Mouse (Mus musculus) layer of hippocampus, adult 11-12 months (tissue): ENCODE measurements around the gene D3Ertd254e.
"Not testable (repeated sequence)": the region's sequence is repeated elsewhere in the genome, so short reads cannot be mapped to it uniquely, and the experiment has no call there.

ENCODE experiments used
- DNase-seq: peaks from one replicate; pipeline ENCODE4 v3.0.0; 2022; ENCODE audit warnings: low spot score

D3Ertd254e gene

DNA sequence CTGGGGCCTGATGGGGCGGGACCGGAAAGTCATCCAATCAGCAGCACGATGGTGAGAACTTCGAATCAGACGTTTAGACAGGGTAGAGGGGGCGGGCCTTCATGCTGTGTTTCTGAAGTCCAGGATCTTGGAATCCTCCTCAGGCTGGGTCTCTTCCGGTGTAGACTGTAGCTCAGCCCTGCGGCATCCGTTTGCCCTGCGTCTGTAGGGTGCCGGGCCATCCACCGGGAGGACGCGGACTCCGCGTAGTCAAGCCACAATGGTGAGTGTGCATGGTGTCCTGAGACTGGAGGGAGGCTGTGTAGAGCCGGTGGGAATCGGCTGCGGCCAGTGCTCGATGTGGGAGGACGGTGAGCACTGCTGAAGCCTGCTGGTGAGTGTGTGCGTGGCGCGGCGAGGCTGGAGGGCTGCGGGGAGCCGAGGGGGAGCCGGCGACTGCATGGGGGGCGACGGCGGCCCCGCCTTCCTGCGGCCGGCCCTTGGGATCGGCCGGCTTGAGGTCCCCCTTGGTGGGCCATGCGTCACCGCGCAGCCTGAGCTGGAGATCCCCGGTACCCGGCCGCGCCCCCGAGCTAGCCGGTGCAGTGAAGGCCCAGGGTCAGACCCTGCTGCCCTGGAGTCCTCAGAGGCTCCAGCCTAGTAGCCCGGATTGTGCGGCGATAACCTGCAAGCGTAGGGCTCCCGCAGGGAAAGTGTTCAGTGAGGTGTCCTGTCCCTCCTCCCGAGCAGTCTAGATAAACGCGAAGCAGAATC is at the start of gene D3Ertd254e:
D3Ertd254e (plus strand) TSS at position 84 of the 753 bp plus-strand sequence.
- DNase-seq, result peak; percentile 93

DNA sequence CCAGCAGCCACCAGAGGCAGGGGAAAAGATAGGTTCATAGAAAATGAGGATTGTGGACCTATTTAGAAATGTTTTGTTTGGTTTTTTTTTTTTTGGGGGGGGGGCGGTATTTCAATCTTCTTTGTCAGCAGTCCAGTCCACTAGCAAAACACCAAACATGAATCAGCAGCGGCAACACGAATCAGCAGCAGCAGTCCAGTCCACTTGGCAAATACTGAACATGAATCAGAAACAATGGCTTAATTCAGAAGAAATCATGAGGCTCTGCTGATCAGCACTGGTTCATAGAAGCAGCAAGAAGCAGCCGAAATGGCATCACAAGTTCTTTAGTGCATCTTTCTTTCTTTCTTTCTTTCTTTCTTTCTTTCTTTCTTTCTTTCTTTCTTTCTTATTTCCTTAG is 34.7 kb upstream of the D3Ertd254e start:
- DNase-seq, result no peak

- no peak for DNase-seq
Measured at GRCm38 (mm10) chr3:36119684-36120548, 30.9 kb upstream of the D3Ertd254e start.

- DNase-seq, result not testable (repeated sequence)
Measured at GRCm38 (mm10) chr3:36126176-36126575, 24.6 kb upstream of the D3Ertd254e start.

GRCm38 (mm10) chr3:36136152-36136551 is 14.7 kb upstream of the D3Ertd254e start:
- no peak for DNase-seq

- DNase-seq, result peak; percentile 19
Measured at GRCm38 (mm10) chr3:36137560-36137959, 13.3 kb upstream of the D3Ertd254e start.

DNA sequence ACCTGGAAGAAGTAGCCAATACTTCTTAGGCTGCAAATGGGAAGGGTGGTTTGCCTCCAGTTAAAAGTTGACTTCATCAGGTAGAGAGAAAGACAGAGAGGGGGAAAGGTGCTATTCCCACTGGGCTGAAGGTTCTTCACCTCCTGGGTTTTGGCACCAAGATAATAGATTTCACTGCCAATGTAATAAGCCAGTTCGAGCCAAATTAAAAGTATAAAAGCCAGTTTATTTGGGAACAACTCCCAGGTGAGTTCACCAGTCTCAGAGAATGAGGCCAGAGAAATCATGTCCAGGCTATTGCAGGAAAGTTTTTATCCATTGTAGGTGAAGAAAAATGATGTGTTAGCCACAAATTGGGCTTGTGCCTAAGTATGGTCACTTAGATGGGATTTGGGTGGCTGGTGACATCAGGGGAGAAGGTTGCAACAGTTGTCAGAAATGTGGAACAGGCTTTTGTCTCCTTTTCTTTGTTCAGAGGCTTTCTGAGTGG is 12.6 kb upstream of the D3Ertd254e start:
- DNase-seq, result no peak

- DNase-seq, result no peak
Measured at GRCm38 (mm10) chr3:36138996-36139395, 11.8 kb upstream of the D3Ertd254e start.

DNA sequence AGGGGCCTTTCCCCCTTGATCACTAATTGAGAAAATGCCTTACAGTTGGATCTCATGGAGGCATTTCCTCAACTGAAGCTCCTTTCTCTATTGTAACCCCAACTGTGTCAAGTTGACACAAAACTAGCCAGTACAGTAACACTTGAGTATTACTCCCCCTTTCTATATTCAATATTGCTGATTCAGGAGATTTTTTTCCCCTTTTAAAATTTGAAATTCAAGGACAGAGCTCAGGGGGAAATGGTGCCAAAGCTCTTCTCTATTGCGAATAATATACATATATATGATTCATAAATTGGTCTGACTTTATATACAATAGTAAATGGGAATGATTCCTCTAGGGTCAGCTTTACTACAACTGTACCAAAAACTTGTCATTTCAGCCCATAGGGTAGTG is 282 bp upstream of the D3Ertd254e start:
- DNase-seq, result no peak

- no peak for DNase-seq
Measured at GRCm38 (mm10) chr3:36155268-36155667, 4.5 kb downstream of the D3Ertd254e start.

DNA sequence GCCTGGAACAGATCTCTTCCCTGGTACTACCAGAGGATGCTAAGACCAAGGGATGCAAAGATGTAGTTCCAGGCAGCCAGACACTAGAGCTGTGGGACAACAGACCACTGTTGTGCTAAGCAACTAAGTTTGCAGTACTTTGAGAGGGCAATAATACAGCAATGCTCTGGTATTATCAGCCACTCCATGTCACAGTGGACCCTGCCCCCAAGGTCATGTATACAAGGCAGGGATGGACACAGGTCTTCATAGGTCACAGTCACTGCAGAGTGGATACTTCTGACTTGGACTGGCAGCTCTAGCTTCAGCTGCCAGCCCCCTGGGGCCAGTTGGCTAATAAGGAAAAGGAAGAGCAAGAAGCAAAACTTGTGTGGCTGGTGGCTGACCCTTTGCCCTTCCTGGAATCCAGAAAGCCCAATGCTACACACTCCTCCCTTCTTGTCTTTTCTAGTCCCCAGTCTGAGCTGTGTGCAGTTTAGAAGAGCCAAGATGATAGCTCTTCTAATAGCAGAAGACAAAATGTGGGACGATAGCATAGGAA is 19.9 kb downstream of the D3Ertd254e start:
- DNase-seq, result no peak

GRCm38 (mm10) chr3:36171348-36171747 is 20.5 kb downstream of the D3Ertd254e start:
- DNase-seq, result no peak

- DNase-seq, result no peak
Measured at GRCm38 (mm10) chr3:36173761-36174160, 22.9 kb downstream of the D3Ertd254e start.

DNA sequence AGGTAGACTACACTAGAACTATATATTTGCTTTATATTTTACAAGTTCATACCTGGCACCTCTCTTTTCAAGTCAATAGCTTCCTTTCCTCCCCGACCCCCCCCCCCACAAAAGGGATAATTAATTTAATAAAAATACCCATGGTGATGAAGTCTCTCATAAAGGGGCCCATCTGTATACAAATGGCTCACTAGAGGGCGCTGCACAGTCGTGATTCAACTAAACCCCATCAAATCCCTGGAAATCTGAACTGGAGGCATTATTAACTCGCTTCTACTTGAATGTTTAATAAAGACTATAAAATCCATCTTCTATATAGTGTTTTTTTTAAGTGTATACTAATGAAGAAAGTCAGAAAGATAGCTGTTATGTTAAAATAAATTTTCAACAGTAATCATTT is 30.7 kb downstream of the D3Ertd254e start:
- peak; percentile 70 for DNase-seq

DNA sequence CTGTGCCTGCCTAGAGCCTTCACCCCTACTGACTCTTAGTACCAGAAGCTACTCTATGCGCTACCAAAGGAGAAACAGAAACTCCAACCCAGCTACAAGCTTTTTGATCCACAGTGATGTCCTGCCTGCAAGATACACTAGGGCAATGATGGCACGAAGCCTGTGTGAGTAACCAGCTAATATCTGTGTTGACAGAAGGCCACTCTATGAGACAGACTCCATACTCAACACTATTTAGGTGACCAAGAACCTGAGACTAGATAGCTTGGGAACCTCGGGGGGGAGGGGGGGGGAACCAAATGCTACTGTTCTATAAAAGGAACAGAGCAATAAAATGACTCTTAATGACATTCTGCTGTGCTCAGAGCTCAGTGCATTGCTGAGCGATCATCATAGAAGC is 35.7 kb downstream of the D3Ertd254e start:
- DNase-seq, result no peak

DNA sequence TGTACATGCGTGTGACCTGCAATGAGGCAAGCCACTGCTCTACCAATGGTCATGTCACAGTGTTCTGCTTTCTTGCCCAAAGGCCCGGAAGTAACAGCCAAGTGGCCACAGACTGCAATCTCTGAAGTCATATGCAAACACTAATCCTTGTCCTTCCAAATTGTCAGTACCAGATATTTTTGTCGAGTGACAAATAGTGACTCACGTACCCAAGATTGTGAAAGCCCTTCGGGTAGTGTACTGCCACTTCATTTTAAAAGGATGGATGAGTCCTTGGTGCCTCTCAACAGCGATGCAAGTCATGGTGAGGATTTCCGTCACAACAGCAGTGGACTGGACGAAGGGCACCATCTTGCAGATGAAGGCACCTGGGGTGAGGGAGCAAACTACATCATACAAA is 38.4 kb downstream of the D3Ertd254e start:
- DNase-seq, result no peak

DNA sequence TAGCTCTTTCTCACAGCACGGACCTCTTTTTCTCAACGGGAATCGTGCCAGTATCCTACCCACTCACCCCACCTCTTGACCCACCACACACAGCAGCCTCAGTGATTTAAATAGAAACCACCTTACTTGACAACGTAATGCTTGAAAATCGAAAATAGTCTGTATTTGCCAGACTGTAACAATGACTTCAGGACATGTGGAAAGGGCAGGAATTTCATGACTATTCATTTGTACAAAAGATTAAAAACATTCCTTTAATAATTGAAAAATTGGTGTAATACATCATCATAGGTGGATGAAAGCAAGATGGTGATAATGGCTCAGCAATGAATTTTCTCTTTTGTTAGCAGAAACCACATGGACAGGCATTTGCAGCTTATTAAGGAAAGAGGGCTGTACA is 50.3 kb downstream of the D3Ertd254e start:
- DNase-seq, result no peak

DNA sequence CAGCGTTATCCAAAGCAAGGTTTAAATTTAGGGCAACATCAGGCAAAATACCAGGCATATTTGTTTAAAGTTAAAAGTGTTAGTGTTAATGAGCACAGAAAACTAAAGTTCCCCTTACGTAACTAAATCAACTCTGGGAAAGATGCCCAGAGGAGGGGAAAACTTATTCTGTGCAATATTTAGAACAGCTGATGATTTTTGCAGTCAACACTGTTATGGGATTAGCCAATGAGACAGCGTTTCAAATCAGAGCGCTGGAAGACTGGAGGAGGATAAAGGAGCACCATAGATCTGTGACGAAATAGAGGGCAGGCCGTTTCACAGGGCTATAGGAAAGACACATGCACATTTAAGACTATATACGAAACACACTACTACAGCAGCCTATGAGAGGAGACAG is 52.1 kb downstream of the D3Ertd254e start:
- peak; percentile 29 for DNase-seq

- no peak for DNase-seq
Measured at GRCm38 (mm10) chr3:36207520-36208264, 56.9 kb downstream of the D3Ertd254e start.

- peak; percentile 63 for DNase-seq
Measured at GRCm38 (mm10) chr3:36209776-36210555, 59.1 kb downstream of the D3Ertd254e start.

GRCm38 (mm10) chr3:36210939-36211338 is 60.1 kb downstream of the D3Ertd254e start:
- no peak for DNase-seq
